Mouse (Mus musculus) embryonic fibroblast, embryonic 13.5 days (primary cell): ENCODE measurements around the gene Tax1bp3.

Source experiments
- CTCF ChIP-seq: IDR thresholded peaks from 2 replicates; pipeline ENCODE4 v1.5.1; 2011; ENCODE audit warnings: mild to moderate bottlenecking, control low read depth, low read length, moderate library complexity, borderline replicate concordance; ENCODE audit not compliant: insufficient read depth
- POLR2A ChIP-seq: IDR thresholded peaks from 2 replicates; pipeline ENCODE4 v1.6.1; 2011; ENCODE audit warnings: low read depth, mild to moderate bottlenecking, control low read depth, low read length, moderate library complexity

DNA sequence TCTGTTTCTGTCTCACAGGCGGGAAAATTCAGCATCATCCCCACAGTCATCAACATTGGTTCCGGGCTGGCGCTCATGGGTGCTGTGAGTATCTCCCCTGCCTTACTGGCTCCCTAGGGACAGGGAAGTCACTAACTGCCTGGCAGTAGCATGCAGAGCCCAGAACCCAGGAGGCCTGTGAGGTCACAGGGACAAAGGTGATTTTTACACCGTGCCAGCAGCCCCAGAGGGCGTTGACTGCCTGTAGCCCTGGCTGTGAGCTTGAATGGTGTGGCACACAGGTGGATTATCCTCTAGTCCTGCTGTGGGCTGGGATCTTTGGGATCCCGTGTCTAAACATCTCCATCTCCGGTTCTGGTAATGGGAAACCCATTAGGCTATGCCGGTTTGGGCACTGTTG, 8.8 kb upstream of the Tax1bp3 start:
- TF ChIP-seq CTCF (no peak), POLR2A (no peak)
